Mouse (Mus musculus) liver, postnatal 0 days (tissue): ENCODE measurements around the gene Rasgef1c.
A peak's percentile ranks its signal among the peaks of the same experiment; 100 is the strongest.

Experiments
- CTCF ChIP-seq: sonication (generic); IDR thresholded peaks from 2 replicates; pipeline ENCODE4 v1.5.1; 2016; ENCODE audit warnings: antibody characterized with exemption, low read depth
- EP300 ChIP-seq: IDR thresholded peaks from 2 replicates; pipeline ENCODE4 v1.6.1; 2016; ENCODE audit warnings: antibody characterized with exemption, low read depth, mild to moderate bottlenecking

DNA sequence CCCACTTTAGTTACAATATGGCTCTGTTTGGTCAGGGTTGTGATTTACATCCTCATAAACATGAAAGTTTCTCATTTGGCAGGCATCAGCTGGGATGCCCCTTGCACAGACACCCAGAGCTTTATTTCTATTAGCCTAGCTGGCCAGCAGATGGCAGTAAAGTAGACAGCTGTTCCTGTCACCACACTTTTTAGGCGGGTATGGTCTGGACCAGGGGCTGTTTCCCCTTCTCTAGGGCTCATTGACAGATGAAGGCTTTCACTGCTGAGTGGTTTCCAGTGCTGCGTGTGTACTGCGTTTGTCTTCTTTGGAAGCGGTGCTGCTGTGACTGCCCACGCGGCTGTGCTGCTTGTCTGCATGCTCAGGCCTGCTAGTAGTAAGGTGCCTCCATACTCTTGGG is 29.7 kb upstream of the Rasgef1c start:
- TF ChIP-seq CTCF (peak; percentile 74), EP300 (no peak)
